Mouse (Mus musculus) kidney, adult 2 months (tissue): Measurements from ENCODE around the gene Gm5105.

Source experiments
- CTCF ChIP-seq: fragments of 200-500 bp; conservative IDR thresholded peaks from 2 replicates; pipeline ENCODE4 v1.5.1; 2011; ENCODE audit warnings: low read depth, mild to moderate bottlenecking, control low read depth, low read length, moderate library complexity, mixed read lengths; ENCODE audit not compliant: insufficient read depth, insufficient read length
- POLR2A ChIP-seq: fragments of 200-500 bp; IDR thresholded peaks from one replicate; pipeline ENCODE4 v1.6.1; 2011; ENCODE audit warnings: low read depth, low read length, control low read depth

- TF ChIP-seq CTCF (no peak), POLR2A (no peak)
Observed at GRCm38 (mm10) chr3:138096263-138097028, 29.3 kb upstream of the Gm5105 start.
